Mouse (Mus musculus) mammary gland, adult 2 months (tissue): ENCODE measurements around the gene Fn3k. TPM values are rescaled to one million over a fixed set of nuclear protein-coding genes. Genes with fewer than 3 reads are reported as not detected.

Source experiments
- polyA plus RNA-seq: library from polyadenylated mRNA; depleted of rRNA; stranded (reverse); fragments of >200 nt; gene quantifications from 2 replicates; pipeline ENCODE4 v1.2.3, GENCODE M21; 2012; ENCODE audit warnings: low replicate concordance; rRNA removed

The Fn3k gene
- polyA plus RNA-seq = 6.3 and 8.6 TPM in 2 replicates

GRCm38 (mm10) chr11:121434156-121435155 is at the start of gene Fn3k:
Gene Fn3k, plus strand, starts transcription at chr11:121434913.

GRCm38 (mm10) chr11:121387750-121388553 is 46.8 kb upstream of the Fn3k start, which contains the start of gene Rab40b:
Gene Rab40b, minus strand, starts transcription at chr11:121388251.

DNA sequence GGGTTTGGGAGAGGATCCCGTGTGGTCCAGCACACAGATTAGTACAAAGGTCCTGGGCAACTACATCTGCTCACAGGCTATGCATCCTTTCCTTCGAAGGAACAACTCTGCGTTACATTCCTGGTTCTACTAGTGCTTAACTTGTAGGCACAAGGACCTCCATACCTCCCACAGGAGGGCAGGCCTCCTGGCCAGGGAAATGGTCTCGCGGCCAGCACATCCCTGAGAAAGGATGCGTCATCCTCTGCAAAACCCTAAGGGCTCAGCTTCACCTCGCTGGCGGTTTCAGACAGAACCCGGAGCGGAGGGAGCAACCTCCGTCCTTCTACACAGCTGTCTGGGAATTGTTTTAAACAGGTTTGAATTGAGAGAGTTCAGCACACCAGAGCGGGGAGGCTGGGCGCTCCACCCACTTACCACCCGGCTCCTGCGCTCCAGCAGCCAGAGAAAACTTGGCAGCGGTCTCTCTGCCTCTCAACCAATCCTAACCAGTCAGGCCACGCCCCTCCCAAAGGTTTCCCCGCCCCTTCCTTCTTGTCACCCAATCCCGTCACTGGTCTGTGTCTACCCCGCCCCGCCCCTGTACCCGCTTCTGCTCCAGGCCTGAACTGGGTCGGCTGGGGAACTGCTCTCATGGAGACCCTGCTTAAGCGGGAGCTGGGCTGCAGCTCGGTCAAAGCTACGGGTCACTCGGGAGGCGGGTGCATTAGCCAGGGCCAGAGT is 13.7 kb upstream of the Fn3k start, which contains the start of gene Fn3krp:
Fn3krp (plus strand) TSS at position 572 of the 723 bp plus-strand sequence.

DNA sequence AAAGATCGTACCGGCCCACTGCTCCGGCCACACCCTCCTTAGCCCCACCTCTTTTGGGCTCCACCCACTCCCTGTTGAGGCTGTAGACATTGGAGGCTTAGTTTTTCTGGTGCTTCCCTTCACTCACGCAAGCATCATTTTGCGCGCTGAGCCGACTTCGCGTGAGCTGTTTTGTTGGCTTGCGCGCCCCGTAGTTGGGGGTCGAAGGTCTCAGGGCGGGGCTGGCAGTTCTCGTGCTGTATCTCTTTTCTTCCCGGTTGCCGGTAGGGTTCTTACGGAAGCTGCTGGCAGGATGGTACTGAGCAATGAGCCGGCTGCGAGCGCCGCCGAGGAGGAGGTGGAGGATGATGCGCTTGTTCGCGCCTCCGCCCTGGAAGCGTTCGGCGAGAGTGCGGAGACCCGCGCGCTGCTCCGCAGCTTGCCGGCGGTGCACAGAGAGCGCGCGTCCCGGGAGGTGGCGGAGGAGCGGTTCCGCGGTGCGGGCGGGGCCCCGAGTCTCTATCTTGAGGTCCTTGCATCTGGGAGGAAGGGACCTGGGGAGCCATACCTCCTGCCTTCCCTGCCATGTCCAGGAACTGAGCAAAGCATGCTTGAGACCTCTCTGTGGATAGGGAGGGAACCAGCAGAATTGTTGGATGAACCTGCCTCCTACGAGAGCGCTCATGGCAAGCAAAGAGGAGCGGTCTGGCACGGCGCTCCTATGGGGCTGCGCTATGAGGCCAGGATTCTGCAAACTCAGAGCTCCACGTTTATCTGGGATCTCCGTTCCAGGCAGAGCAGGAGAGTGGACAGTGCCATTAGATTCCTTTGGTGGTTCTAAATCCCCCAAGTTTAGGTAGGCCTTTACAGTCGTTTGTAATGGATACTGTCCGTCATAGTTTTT is 17.3 kb downstream of the Fn3k start, which contains the start of gene Tbcd:
Tbcd (plus strand) TSS at position 197 of the 883 bp plus-strand sequence.

Other genes with a start within 250 kb of the Fn3k start
- gene Hexdc, start 230.5 kb upstream of the Fn3k start, polyA plus RNA-seq = 15.2 and 16.8 TPM in 2 replicates
- 12.0 and 12.4 TPM in 2 replicates for gene Ogfod3, start 230.2 kb upstream of the Fn3k start, polyA plus RNA-seq
- gene Cybc1, start 205.6 kb upstream of the Fn3k start, polyA plus RNA-seq = 43.0 and 49.2 TPM in 2 replicates
- gene Narf, start 197.7 kb upstream of the Fn3k start, polyA plus RNA-seq = 22.2 and 52.7 TPM in 2 replicates
- gene Foxk2, start 174.9 kb upstream of the Fn3k start, polyA plus RNA-seq = 36.0 and 45.2 TPM in 2 replicates
- 35.4 and 57.3 TPM in 2 replicates for gene Wdr45b, start 80.5 kb upstream of the Fn3k start, polyA plus RNA-seq
- gene Rab40b, start 46.7 kb upstream of the Fn3k start, polyA plus RNA-seq = 7.6 and 9.8 TPM in 2 replicates
- gene Fn3krp, start 13.5 kb upstream of the Fn3k start, polyA plus RNA-seq = 6.2 and 14.6 TPM in 2 replicates
- 49.3 and 101 TPM in 2 replicates for gene Tbcd, start 17.0 kb downstream of the Fn3k start, polyA plus RNA-seq
- gene Zfp750, start 84.4 kb downstream of the Fn3k start, polyA plus RNA-seq = 1.6 and 3.3 TPM in 2 replicates
- gene B3gntl1, start 238.2 kb downstream of the Fn3k start, polyA plus RNA-seq = 9.3 and 11.1 TPM in 2 replicates